Mouse (Mus musculus): Measurements from ENCODE around the gene Olfr979.
"Not testable (repeated sequence)": the region's sequence is repeated elsewhere in the genome, so short reads cannot be mapped to it uniquely, and the experiment has no call there.

Olfr979 gene

DNA sequence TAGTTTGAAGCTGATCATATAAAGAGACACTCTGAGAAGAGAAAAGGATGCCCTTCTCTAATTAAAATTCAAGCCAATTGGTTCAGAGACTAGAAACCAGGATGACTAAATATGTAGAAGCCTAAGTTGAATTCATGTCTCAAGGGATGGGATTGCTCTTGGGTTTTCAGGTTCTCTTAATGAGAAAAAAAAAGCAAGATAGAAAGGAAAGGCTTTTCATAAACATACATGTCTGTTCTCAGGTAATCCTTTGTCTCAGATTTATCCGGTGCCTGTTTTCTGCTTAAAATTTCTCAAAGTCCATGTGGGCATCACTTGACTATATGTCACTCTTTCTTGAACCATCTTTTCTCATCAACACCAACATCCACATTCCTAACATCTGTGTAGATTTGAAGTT lies at the start of gene Olfr979:
Gene Olfr979 (minus strand): TSS at position 101 of the 400 bp plus-strand sequence.
- DNase-seq (ENCODE audit: low spot score in 2 of 2), result no peak

DNA sequence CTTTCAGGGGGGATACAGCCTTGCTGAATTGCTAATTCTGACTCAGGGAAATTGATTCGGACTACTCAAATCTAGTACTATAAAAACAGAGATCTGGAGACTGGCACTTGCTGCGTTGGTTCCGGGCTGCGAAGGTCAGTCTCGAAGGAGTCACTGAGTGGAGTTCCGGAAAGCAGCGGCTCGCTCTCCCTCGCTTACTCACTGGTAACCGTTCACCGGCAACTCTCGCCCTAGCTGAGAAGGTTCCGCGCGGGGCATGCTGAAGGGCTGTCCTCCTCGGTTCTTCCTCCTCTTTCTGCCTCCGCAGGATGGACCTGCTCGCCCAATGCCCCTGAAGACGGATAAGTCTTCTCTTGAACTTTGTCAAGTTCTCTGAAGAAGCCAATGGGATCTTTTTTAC lies 46.9 kb upstream of the Olfr979 start:
- no peak for DNase-seq (ENCODE audit: low spot score in 2 of 2)

DNA sequence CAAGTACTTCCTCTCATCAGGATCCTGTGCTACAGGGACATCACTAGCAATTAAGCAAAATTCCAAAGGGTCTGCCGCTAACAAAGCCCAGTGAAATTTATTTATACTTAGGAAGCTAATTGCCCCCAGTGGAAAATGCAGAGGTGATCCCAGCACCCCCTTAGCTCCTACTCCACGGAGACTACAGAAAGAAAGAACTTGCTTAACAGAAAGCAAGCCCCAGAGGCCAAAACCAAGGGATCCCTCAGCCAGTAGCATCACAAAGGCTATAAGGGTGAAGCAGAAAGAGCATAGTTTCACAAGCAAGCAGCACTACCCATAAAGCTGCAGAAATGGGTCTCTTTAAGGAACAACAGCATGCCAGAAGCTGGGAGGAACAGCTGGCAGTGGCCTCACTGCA lies 17.9 kb upstream of the Olfr979 start, which contains the start of gene Olfr981:
Gene Olfr981 (plus strand): TSS at position 301 of the 400 bp plus-strand sequence.
- DNase-seq (ENCODE audit: low spot score in 2 of 2), result no peak

DNA sequence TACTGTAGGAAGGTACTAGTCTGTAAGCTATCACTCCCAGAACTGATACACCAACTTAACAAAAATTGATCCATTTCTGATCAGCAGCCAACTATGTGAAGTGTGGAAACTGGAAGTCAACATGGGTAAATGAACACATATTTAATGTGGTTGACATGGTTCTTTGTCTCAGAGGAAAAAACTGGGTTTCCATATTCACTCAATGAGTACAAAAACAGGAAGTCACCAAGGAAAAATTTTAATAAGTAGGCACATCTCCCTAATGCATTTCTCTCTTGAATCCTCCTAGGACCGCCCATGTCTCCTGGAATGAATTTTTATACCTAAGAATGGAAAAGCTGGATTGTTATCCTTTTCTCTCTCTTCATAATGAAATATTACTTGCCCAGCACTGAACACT lies 6.2 kb upstream of the Olfr979 start, which contains the start of gene Olfr980:
Gene Olfr980 (minus strand): TSS at position 101 of the 400 bp plus-strand sequence.
- DNase-seq (ENCODE audit: low spot score in 2 of 2), result no peak

DNA sequence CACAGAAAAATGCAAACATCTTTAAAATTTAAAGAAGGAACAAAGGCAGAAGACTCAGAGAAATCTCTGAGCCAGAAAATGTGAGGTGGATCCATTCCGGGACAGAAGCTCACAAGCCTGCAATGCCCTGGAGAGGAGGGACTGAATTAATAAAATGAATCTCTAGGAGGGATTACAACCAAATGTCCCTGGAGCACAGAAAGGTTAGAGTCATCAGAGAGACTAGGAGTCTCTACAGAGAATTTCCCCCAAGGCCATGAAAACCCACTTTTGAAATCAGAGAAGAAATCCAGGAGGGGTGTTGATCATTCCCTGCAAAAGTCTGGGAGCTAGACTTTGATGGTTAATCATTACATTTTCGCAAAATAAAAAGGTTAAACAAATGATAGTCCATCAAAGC lies 11.5 kb downstream of the Olfr979 start, which contains the start of gene Olfr978:
Gene Olfr978 (plus strand): TSS at position 301 of the 400 bp plus-strand sequence.
- no peak for DNase-seq (ENCODE audit: low spot score in 2 of 2)

DNA sequence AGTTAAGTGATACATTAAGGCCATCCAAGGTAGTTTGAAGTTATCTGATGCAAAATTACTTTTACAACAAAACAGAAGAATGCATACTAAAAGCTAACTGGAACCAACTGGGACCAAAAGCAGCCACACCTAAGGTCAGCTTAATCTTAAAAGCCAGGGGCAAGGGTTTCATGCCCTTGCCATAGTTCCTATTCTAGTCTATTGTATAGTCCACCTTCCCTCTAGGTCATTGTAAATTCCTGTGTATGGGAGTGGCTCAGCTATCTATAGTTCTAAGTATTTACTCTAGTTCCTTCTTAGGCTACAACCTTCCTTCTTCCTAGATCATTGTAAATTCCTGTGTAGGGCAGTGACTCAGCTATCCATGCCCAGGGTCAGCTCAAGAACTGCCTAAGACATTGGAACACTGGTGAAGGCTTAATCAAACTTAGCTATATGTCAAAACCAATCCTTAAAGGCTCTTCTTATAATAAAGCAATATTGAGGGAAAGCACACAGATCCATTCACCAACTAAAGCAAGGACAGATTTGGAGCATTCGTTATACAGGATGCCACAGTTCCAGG lies 26.6 kb downstream of the Olfr979 start:
- DNase-seq (ENCODE audit: low spot score in 2 of 2), result not testable (repeated sequence)

DNA sequence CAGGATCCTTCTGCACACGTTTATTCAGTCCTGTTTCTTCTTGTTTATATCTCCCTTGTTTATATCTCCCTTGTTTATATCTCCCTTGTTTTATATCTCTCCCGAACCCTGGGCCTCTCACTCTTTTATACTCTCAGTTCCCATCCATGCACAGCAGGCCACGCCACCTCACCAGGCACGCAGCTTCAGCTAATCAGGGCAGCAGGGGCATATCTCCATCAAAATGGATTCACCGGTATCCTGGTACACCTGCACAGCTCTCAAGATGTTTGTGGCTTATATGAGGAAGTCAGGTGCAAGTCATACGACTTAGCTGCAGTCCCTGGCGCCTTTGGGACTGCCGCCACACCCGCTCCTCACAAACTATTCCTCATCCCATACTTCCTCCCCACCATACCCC lies 42.2 kb downstream of the Olfr979 start, which contains the start of gene Olfr976:
Gene Olfr976 (minus strand): TSS at position 101 of the 400 bp plus-strand sequence.
- DNase-seq (ENCODE audit: low spot score in 2 of 2), result not testable (repeated sequence)

DNA sequence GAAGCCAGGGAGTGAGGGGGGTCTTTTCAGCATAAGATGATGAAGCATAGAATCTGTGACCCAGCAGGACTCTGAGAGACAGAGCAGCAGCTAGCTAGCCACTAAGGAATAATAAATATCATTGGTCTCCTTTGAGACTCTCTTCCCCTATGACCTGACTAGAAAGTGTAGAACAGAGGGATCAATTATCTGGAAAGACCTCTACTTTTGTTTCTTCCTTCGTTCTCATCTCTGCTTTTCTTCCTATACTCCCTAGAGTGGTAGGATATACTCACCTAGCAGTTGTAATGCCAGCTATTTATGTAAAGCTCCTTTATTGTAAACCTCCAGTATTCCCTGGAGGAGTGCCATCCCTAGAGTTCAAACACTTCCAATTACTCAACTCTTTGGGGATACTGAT lies 51.3 kb downstream of the Olfr979 start, which contains the start of gene Olfr975:
Gene Olfr975 (minus strand): TSS at position 101 of the 400 bp plus-strand sequence.
- no peak for DNase-seq (ENCODE audit: low spot score in 2 of 2)
